Mouse (Mus musculus) layer of hippocampus, adult 8-10 months (tissue): Measurements from ENCODE around the gene Mip. TPM values are rescaled to one million over a fixed set of nuclear protein-coding genes. Genes with fewer than 3 reads are reported as not detected.

Experiments used
- total RNA-seq, 4 experiments: library from RNA; stranded (reverse); gene quantifications; 2 replicates each; pipeline ENCODE4 v1.2.4; 2022

The Mip gene
- total RNA-seq, 4 experiments from 2014 or later = not detected

Other genes starting within 250 kb of the Mip start
- gene Hsd17b6, start 218.2 kb upstream of the Mip start, total RNA-seq = not detected
- 1 to 10 TPM; 6.0 to 9.1 (median 8.0) TPM for gene Prim1, start 210.7 kb upstream of the Mip start, total RNA-seq
- 100 to 1,000 TPM; 310 to 353 (median 340) TPM for gene Naca, start 190.3 kb upstream of the Mip start, total RNA-seq
- 100 to 1,000 TPM; 128 to 136 (median 133) TPM for gene Ptges3, start 166.9 kb upstream of the Mip start, total RNA-seq
- 1,000 to 10,000 TPM; 1,554 to 1,727 (median 1,622) TPM for gene Atp5b, start 142.6 kb upstream of the Mip start, total RNA-seq
- 10 to 100 TPM; 38.8 to 50.0 (median 46.3) TPM for gene Baz2a, start 134.3 kb upstream of the Mip start, total RNA-seq
- gene Rbms2, start 45.5 kb upstream of the Mip start, total RNA-seq = 10 to 100 TPM; 12.1 to 19.4 (median 16.5) TPM
- 10 to 100 TPM; 24.4 to 33.2 (median 24.6) TPM for gene Gls2, start 31.4 kb upstream of the Mip start, total RNA-seq
- gene Spryd4, start 14.0 kb upstream of the Mip start, total RNA-seq = 10 to 100 TPM in 1 of 4 experiments, 1 to 10 TPM in 3; 9.2 to 10.3 (median 9.6) TPM
- 1 to 10 TPM; 5.7 to 8.0 (median 7.4) TPM for gene Timeless, start 6.2 kb downstream of the Mip start, total RNA-seq
- gene Apon, start 28.3 kb downstream of the Mip start, total RNA-seq = not detected
- not detected for gene Apof, start 42.8 kb downstream of the Mip start, total RNA-seq
- gene Stat2, start 44.7 kb downstream of the Mip start, total RNA-seq = 10 to 100 TPM; 34.3 to 39.3 (median 37.8) TPM
- not detected for gene Il23a, start 72.9 kb downstream of the Mip start, total RNA-seq
- gene Pan2, start 77.5 kb downstream of the Mip start, total RNA-seq = 10 to 100 TPM; 14.6 to 16.3 (median 15.5) TPM
- 10 to 100 TPM; 69.2 to 89.4 (median 82.4) TPM for gene Cnpy2, start 96.6 kb downstream of the Mip start, total RNA-seq
- 100 to 1,000 TPM; 221 to 231 (median 224) TPM for gene Cs, start 111.9 kb downstream of the Mip start, total RNA-seq
- gene Coq10a, start 143.2 kb downstream of the Mip start, total RNA-seq = 10 to 100 TPM; 47.5 to 57.4 (median 51.9) TPM
- gene Ankrd52, start 151.3 kb downstream of the Mip start, total RNA-seq = 10 to 100 TPM; 46.3 to 57.3 (median 50.2) TPM
- under 1 TPM in 3 of 4 experiments, not detected in 1; 0.35 to 0.45 (median 0.43) TPM for gene Slc39a5, start 175.4 kb downstream of the Mip start, total RNA-seq
- 100 to 1,000 TPM in 2 of 4 experiments, 10 to 100 TPM in 2; 94.4 to 107 (median 100) TPM for gene Nabp2, start 185.7 kb downstream of the Mip start, total RNA-seq
- gene Rnf41, start 185.8 kb downstream of the Mip start, total RNA-seq = 10 to 100 TPM; 71.7 to 79.9 (median 75.7) TPM
- gene Smarcc2, start 233.4 kb downstream of the Mip start, total RNA-seq = 100 to 1,000 TPM; 238 to 267 (median 258) TPM